Mouse (Mus musculus) urinary bladder, adult 18-20 months (tissue): ENCODE measurements around the gene C130026I21Rik.
"Not testable (repeated sequence)": the region's sequence is repeated elsewhere in the genome, so short reads cannot be mapped to it uniquely, and the experiment has no call there.

ENCODE experiments used
- DNase-seq, 2 experiments: peaks; one replicate each; pipeline ENCODE4 v3.0.0; 2022; ENCODE audit warnings: low spot score in 2 of 2, mixed read lengths in 2 of 2

C130026I21Rik gene

DNA sequence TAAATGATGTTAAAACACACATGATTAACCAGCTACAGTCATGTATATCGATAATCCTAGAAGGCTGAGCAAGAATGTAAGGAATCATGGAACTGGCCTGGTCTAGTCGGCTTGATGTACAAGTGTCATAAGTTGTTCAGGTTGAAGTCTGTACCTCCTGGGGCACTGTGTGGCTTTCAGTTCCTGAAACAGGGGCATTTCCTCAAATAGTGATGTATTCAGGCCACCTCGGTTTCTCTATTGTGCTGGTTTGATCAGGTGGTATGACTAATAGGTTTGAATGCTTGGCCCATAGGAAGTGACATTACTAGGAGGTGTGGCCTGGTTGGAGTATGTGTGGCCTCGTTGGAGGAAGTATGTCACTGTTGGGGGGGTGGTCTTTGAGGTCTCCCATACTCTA, 236.0 kb downstream of the C130026I21Rik start:
- not testable (repeated sequence) for DNase-seq

DNA sequence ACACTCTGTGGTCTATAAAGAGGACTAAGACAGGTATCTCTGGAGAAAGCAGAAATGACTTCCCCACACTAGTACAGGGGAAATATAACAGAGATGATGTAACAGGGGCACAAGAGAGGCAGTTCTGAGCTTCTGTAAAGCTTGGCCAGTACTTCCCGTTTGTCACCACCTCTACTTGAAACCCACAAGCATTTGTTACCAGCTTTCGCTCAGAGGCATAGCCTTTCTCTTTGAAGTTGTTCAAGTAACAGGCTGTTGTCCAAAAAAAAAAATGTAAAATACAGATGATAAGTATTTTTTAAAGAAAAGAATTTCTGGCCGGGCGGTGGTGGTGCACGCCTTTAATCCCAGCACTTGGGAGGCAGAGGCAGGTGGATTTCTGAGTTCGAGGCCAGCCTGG, 236.8 kb downstream of the C130026I21Rik start:
- DNase-seq = not testable (repeated sequence)

DNA sequence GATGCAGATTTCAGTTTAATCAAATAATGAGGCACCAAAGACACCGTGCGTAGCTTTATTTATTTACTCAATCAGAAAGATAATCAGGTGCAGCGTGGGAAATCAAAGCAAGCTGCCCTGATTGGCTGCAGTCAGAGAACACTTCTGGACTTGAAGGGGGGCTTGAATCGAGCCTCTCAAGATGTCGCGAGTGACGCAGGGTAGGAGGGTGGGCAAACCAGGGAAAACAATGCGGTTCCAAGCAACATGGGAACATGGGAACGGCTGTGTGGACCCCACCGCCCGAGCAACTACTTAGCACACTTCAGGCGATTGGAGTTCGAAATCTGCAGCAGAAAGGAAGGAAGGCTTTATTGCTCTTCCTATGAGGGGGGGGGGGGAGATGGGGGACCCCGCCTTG, 240.2 kb downstream of the C130026I21Rik start:
- DNase-seq = not testable (repeated sequence)

DNA sequence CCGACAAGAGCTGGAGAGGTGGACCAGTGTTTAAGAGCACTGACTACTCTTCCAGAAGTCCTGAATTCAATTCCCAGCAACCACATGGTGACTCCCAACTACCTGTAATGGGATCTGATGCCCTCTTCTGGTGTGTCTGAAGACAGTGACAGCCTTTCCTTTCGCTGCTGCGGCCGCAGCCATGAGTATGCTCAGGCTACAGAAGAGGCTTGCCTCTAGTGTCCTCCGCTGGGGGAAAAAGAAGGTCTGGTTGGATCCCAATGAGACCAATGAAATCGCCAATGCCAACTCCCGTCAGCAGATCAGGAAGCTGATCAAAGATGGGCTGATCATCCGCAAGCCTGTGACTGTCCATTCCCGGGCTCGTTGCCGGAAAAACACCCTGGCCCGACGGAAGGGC, 258.4 kb downstream of the C130026I21Rik start:
- not testable (repeated sequence) for DNase-seq

DNA sequence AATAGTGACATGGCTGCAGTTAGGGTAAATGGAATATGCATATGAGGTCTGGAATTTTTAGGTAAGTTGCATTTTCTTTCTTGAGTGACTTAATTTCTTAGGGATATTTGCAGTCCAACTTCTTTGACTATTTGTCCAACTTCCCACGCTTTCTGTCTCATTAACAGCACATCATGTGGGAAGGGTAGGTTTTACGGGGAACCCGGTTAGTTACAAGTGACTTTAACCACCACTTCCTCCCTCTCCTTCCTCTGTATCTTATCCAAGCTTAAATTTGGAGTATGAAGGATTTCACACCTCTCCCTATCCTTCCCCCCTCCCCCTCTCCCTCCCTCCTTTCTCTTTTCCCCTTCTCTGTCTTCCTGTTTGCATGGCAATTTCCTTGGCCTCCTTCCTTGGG, 259.4 kb downstream of the C130026I21Rik start:
- not testable (repeated sequence) for DNase-seq

DNA sequence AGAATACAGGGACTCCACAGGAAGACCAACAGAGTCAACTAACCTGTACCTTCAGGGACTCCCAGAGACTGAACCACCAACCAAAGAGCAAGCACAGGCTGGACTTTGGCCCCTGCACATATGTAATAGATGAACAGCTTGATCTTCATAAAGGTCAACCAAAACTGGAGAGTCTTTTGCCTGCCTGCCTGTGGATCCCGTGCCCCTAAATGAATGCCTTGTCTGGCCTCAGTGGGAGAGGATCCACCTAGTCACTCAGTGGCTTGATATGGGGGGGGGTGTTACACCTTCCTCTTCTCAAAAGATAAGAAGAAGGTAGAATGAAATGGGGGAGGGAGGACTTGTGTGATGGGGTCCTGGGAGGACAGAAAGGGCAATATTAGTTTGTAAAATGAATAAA, 262.6 kb downstream of the C130026I21Rik start:
- not testable (repeated sequence) for DNase-seq

DNA sequence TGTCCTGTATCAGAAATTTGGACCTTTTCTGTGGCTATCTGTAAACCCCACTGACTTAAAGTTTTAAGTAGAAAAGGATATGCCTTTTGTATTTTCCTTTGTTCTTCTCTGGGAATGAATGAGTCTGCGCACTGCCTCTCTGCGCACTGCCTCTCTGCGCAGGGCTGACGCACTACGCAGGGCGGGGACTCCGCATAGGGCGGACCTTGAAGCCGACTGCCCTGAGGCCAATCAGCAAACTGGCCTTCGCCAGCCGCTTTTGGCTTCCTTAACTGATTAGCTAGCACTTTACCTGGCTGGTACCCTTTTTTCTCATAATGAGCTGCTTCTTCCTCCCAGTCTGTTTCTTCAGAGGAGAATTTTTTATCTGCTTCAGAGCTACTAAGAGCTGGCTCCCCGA, 271.1 kb downstream of the C130026I21Rik start:
- DNase-seq = not testable (repeated sequence)

DNA sequence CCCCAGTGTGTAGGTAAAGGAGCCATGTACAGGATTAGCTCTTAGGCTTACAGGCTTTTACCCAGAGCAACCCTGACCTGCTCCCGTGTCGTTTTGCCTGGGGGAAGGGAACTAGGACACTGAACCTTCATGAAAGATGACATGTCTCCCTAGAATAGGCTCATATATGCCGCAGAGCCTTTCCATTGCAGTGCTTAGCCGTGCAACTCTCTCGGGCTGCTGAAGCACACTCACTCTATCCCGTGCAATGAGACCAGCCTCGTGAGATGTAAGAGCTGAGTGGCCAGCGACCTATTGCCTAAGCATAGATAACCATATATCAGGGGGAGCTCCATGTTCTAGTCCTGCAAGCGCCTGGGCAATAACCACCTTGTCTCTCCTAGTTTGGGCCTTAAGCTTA, 274.1 kb downstream of the C130026I21Rik start:
- not testable (repeated sequence) for DNase-seq

DNA sequence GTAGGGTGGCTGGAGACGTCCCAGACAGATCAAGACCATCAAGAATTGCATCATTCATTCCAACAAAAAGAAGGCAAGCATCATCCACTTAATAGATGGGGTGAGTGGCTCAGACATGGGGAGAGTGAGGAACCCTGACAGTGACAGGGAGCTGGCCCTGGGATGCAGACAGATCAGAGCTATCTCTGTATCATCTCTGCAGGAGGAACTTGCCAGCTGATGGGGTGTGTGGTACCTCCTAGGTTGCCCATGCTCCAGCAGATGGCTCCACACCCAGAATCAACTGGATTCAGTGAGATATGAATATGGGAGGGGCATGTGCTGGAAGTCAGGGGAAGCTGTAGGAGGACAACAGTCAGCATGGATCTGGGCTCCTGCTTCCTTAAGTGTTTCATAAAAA, 275.9 kb downstream of the C130026I21Rik start:
- not testable (repeated sequence) for DNase-seq

DNA sequence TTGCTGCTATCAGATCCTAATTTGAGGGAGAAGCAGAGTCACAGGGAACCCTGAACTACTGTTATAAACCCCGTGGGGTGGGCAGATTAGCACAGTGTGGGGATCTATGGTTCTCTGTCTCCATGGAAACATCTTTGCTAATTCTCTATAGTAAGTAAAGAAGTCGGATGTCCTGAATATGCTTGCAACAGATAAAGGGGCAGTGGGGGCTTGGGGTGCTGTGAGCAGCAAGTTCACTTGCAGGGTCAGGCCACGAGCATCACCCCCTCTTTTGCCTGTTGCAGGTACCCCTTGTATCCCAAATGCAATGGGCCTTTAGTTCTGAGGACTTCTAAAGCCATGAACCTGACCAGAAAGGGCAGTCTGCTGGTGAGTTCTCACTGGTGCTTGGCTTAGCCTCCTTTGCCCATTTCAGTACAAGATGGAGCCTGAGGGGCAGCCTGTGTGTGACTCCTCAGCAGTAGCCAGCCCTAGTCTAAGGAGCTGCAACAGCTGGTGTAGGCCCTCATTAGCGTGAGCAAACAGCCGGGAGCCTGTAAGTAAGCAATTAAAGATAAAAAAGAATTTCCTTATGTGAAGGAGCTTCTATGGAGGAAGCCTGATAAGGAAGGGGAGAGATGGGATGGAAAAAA, 276.6 kb downstream of the C130026I21Rik start:
- DNase-seq = not testable (repeated sequence)

DNA sequence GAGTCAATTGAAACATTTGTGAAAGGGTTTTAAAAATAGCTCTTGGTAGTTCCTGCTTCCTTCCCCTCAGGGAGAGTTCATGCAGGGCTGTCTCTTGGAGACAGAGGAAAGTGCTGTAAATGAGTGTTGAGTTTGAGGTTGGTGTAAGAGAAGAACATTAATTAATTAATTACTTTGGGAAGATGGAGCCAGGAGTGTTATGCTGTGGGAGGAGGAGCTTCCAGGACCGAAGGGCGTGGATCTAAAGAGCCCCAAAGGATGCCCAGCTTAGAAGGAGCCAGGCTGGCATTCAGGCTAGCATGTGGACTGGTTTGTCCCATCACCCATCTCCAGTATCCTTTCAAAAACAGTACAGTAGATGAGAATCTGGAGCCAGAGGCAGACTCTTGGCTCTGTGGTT, 277.1 kb downstream of the C130026I21Rik start:
- not testable (repeated sequence) for DNase-seq

DNA sequence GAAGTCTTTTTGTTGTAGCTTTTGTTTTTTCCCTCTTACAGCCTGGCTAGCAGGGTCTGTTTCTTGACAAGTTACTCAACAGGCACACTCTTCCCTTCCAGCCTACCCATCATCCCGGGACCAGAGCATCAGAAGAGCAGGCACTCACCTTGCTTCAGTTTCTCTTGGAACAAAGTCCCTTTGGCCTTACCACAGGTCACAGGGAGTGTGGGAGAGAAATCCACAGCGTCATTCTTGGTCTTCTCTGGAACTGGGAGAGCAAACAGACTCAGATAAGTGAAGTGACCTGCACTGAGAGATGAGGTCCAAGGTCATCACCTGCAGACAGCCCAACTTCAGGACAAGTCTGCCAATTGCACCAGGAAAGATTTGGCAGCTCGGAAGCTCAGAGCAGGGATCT, 277.5 kb downstream of the C130026I21Rik start:
- DNase-seq = not testable (repeated sequence)

DNA sequence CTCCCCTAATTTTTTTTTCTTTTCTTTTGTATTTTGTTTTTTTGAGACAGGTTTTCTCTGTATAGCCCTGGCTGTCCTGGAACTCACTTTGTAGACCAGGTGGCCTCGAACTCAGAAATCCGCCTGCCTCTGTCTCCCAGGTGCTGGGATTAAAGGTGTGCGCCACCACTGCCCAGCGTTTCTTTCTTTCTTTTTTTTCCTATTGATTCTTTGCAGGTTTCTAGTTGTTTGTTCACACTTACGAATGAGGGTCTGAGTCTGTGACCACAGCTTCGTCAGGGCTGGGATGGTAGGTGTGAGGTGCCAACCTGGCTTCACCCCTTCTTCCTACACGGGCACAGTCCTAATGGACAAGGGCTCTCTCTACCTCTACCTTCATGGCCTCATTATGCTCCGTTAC, 281.3 kb downstream of the C130026I21Rik start:
- DNase-seq = not testable (repeated sequence)

DNA sequence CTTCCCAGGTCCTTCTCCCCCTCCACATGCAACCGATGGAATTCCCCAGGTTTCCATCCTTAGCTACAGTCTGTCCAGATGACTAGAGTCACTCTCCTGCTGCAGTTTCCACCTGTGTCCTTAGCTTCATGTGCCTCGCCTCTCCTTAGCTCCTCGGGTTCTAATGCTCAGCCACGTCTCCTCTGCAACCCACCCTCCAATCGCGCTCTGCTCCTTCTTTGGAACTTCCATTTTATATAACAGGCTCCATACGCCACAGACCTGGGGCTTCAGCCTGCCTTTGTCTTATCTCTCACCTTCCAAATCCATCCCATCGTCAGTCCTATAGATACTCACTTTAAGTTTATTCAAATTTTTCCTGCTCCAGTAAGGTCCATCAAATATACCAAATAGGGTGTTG, 282.6 kb downstream of the C130026I21Rik start:
- not testable (repeated sequence) for DNase-seq

DNA sequence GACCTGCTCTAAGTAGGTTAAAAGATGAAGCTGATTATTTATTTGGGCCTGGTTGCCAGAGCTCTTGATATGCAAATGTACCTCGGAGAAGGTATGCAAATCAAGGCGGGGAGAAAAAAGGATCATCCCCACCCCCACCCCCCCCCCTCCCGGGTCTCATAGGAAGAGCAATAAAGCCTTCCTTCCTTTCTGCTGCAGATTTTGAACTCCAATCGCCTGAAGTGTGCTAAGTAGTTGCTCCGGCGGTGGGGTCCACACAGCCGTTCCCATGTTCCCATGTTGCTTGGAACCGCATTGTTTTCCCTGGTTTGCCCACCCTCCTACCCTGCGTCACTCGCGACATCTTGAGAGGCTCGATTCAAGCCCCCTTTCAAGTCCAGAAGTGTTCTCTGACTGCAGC, 308.6 kb downstream of the C130026I21Rik start:
- not testable (repeated sequence) for DNase-seq

DNA sequence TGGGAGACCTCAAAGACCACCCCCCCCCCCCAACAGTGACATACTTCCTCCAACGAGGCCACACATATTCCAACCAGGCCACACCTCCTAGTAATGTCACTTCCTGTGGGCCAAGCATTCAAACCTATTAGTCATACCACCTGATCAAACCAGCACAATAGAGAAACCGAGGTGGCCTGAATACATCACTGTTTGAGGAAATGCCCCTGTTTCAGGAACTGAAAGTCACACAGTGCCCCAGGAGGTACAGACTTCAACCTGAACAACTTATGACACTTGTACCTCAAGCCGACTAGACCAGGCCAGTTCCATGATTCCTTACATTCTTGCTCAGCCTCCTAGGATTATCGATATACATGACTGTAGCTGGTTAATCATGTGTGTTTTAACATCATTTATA, 312.7 kb downstream of the C130026I21Rik start:
- not testable (repeated sequence) for DNase-seq

DNA sequence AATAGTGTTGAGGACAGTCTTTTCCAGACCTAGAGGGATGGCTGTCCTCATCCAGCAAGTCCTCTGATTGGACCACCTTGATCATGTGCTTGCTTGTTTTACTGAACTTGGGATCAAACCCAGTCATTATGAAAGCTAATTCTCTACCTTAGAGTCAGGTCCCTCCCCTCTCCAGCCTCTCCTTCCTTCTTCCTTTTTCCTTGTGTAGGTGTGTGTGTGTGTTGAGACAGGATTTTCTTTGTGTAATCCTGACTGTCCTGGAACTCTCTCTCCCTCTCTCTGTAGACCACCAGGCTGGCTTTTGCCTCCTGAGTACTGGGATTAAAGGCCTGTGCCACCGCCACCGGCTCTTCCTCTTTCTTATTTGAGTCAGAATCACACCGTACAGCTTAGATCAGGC, 313.6 kb downstream of the C130026I21Rik start:
- not testable (repeated sequence) for DNase-seq

DNA sequence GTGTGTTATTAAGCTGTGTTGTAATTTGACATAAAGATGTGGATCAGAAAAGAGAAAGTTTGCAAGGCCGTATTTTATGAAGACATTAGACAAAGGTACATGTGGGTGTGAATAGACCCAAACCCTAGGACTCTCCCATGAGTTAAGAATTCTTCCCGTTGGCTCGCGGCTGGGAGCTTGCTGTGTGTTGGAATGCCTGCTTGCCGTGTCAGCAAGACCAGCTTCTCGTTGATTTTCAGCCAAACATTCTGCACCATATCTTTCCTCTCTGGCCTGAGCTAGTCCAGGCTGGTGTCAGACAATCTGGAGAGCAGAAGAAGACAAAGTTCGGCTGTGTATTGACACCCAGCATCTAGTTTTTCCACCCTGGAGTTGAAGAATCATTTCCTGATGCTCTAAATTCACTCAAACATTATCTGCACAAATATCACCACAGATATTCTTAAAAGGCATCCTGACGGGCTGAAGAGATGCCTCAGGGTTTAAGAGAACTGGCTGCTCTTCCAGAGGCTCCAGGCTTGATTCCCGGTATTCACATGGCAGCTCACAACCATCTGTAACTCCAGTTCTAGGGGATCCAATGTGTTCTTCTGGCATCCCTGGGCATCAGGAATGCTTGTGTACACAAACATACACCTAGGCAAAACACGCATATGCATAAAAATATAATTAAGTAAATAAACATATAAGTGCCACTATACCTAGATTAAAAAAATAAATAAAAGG, 317.7 kb downstream of the C130026I21Rik start:
- peak; percentile 20 to 34 for DNase-seq

DNA sequence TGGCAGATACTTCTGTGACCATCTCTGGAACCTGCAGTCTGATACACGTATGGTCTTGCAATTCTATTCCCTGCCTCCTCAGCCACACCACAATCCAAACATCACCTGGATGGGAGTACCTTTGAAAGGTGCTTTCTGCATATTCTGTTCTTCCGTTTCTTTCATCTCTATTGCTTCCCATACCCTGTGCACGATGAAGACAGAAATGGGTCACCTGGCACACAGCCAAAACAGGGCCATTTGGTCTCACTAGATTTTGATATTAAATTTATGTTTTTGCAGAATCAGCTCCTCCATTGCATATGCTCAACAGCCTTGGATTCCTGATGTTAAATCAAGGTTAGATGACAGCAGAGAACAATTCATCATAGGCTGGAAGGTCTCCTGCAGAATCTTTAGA, 318.8 kb downstream of the C130026I21Rik start:
- DNase-seq = no peak

DNA sequence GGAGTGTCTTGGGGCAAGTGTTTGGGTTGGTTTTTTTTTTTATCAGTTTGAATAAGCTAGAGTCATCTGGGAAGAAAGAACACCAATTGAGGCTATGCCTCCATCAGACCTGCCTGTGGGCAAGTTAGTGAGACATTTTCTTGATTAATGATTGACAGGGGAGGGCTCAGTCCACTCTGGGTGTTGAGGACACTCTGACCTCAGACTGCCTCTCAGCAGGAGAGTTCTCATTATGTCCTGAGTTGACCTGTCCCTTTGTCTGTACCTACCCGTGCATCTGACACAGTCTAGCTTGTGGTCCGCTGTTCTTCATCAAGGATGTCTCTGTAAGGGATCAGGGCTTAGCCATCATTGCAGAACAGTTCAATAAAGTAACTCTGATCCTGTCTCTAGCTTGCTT, 323.0 kb downstream of the C130026I21Rik start:
- no peak for DNase-seq

DNA sequence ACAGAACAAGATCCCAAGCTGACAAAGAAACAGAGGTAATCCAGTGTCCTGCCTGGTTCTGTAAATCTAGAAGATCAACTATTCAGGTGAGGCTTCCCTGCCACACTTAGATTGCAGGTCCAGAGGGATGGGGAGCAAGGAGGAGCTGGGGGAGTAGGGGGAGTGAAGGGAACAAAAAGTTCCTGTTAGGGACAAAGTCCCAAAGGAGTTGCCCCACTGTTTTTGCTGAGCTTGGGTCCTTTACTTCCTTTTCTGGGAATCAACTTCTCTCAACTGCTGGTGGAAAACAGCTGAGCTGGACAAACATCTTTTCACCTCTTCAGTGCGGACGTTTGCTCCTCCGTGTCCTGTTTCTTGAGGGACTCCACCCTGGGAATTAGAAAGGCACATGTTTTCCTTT, 324.4 kb downstream of the C130026I21Rik start:
- DNase-seq = no peak

DNA sequence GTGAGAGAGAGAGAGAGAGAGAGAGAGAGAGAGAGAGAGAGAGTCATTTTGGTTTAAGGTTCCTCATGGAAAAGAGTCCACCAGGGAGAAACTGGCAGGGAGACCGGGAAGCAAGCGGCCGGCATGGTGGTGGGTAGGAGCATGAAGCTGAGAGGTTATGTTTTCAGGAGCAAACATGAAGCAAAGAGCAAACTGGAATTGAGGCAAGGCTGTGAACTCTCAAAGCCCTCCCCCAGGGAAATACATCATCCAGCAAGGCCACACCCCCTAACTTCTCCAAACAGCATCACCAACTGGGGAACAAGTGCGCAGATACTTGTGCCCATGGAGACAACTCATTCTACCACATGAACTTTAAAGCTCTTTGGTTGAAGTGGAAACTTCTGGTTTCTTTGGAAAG, 326.8 kb downstream of the C130026I21Rik start:
- no peak for DNase-seq
